Mouse (Mus musculus) heart, adult 11 months (tissue): ENCODE results near the gene Csrp2.
A peak's percentile ranks its signal among the peaks of the same experiment; 100 is the strongest.

Experiments
- DNase-seq: peaks from one replicate; pipeline ENCODE4 v3.0.0; 2022

Csrp2 gene

DNA sequence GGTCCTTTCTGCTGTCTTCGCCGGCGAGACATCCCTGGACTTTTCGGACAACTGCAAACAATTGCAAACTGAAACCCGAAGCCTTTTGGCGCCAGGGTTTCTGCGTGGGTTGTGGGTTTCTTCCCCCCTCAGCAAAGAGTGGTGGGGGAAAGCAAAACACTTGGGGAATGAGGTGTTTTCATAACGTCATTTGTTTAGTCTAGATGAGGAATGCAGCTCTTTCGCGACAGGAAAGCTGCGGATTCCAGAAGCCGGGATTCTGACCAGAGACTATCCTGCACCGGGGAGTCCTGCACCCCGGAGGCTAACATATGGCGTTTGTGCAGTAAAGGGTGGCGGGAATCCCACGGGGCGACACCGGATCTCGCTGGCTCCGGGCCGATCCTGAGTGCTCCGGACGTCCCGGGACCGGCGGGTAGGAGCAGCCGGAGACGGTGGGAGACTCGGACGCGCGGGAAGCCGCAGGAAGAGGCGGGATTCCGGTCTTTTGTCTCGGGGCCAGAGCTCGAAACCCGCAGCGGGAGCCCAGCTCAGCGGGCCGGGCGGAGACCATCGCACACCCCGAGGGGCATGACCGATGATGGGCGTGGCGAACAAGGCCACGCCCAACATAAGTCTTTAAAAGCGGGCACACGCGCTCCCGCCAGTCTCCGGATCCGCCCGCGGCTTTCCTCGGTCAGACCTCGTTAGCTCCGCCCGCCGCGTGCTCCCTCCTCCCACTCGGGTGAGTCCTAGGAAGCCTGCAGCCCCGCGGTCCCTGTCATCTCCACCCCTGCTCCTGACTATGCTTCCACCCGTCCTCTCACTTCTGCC lies at the start of gene Csrp2:
Gene Csrp2 (plus strand): TSS at position 259 of the 813 bp plus-strand sequence.
- peak; percentile 99 for DNase-seq

DNA sequence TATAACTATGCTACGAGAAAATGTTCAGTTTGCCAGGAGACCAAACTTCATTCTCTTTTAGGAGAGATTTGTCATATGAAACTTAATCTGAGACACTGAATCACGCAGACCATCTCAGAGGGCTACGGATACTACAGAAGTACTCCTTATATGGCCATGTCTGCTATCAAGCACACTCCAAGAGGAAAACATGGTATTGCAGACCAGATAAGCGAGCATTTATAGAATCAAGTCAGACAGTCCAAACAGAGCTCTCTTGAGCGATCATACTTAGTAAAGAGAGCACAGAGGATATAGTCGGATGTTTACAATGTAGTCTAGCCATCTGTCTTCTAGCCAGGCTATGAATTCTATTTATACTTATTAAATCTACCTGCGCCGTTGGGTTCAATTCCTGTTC lies 44.7 kb upstream of the Csrp2 start:
- DNase-seq = peak; percentile 34

DNA sequence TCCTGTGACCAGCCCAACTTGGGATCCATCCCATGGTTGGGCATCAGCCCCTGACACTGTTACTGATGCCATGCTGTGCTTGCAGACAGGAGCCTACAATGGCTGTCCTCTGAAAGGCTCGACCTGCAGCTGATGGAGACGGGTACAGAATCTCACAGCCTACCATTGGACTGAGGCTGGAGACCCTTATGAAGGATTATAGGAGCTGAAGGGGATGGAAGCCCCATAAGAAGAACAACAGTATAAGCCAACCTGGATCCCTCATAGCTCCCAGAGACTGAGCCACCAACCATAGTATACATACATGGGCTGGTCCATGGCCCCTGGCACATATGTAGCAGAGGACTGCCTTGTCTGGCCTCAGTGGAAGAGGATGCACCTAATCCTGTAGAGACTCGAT lies 42.6 kb upstream of the Csrp2 start:
- peak; percentile 68 for DNase-seq

DNA sequence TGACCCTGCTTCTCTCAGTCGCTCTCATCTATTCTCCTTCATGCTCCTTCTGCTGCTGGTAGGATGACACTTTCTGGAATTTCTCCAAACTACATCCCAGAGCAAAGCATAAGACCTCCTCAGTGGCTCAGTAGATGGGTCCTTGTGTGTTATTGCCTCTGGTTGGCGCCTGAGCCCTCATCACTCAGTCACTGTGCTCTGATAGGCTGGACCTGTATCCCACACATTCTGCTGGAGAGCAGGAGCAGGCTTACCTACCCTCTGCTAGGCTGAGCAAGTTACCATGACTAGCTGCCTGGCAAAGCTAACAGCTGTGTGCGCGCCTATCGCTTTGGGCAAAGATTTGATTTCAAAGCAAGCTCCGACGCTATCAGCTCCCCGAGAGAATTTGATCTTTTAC lies 41.7 kb upstream of the Csrp2 start:
- peak; percentile 64 for DNase-seq

DNA sequence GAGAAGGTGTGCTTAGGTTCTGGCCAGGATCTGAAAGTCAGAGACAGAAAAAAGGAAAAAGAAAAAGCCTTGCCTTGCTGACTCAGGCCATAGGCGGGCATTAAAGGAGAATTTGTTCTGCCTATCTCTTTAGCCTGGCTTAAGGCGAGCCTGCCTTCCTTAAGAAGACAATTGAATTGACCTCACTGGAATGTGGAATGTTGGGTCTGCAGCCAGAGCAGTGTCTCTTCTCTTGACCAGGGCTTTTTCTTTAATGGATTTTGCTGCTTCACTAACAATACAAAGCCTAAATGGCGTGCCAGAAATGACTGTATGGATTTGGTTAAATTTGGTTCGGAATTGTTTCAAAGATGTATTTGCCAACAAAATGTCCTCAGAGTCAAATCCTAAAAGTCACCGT lies 40.9 kb upstream of the Csrp2 start:
- DNase-seq = no peak

DNA sequence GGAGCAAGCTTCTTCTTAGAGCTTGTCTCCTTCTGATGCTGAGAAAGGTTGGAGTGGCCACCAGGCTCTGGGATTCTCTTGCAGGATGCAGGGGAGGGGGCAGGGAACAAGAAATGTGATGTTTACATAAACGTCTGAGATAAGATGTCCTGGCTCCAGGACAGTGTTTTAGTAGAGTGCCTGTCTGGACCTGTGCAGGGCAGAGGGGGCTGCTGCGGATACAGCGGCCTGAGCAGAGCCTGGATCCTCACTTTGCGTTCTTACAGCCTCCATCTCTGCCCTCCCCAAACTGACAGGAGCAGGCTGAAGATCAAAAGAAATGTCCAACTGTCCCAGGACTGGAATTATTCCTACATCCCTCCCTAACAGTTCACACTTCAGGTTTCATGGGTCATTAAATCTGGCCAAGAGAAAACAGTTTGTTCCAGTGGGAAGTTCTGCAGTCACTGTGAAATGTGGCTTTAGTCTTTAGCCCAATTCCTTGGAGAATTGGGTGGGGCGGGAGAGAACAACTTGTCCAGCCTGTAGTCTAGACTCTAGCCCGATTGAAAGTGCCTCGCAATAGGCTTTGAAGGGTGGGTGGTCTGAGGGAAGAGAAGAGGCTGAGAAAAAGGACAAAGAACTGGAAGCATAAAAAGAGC lies 40.0 kb upstream of the Csrp2 start:
- peak; percentile 95 for DNase-seq

DNA sequence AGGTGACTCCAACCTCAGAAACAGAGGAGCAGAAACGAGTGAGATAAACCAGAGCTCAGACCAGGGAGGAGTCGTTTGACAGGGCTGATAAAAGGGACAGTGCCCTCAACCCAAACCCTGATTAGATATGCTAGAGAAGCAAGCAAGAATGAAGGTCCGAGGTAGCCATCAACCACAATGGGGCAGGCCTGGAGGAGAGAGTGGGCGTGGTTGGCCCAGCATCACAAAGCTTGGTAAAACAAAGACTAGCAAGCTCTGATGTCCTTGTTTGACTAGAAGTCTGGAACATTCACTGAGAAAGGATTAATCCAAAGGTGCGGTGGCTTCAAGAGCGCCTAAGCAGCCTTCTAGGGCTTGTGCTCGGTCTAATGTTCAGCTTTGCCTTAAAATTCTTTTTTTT lies 38.2 kb upstream of the Csrp2 start:
- peak; percentile 89 for DNase-seq

DNA sequence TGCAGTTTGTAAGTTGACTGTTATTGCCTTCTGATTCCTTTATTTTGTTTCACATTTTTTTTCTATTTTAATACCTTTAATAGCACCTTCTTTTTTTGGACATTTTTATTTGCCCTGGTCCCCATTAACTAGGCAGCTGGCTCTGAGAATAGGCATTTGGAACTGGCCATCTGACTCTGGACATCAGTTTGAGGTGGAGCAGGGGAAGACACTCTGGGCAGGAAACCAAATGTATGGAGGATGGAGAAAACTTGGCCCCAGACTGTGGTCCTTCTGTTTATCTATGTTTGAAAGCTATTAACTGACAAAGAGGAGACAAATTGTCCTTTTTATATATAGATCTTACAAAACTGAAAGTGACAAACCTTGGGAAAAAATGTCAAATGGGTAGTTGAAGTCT lies 36.9 kb upstream of the Csrp2 start:
- no peak for DNase-seq

DNA sequence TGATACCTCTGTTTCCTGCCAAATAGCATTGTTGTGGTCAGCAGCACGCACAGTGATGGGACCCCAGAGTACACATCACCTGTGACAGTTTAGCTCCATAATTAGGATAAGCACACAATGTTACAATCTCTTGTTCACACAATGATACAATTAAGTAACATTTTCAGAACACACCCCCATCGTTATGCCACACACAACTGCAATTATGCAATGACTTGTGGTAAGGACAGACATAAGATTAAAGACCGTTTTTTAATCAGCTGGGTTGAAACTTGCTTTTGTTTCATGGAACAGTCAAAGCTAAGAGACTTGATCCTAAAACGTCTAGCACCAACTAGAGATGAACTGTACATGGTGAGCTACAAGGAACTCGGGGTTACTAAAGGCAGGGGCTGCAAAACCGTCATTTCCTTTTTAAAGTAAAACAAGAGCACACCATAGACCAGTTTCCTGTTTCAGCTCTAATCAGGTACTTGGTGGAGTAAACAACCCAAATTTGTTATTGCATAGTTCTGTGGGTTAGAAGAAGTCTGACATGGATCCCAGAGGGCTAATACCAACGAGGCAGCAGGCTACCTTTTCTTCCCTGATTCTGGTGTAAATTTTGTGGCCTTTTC lies 28.8 kb upstream of the Csrp2 start:
- DNase-seq = no peak

DNA sequence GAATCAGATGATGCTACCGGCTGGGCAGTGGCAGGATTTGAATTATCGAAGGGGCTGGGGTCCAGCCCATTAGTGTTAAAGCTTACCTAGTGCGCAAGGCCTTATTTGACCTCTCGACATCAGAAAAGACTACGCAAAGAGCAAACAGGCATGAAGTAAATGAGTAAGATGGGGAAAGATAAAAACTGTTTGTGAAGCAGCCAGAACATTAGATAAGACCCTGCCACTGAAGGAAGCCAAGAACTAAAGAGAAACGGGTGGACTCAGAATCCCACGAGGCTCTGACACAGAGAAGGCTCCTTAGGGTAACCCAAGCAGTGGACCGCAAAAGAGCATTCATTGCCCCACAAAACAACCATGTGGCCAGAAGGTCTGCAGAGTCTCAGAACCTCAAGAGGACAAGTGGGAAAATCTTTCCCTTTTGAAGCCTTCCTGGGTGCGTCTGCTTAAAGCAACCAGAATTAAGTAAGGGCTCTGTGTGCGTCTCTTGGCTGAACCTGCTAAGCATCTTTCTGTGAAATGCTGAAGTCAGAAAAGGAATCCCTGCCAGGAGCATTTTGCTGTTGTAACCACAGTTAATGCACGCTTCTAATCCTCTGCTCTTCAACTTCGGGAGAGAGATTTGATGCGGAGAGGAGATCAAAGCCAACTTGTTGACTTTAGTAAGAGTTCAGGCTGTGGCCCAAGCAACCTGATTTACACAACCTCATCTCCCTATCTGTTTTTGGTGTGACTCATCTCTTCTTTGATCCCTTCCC lies 19.7 kb upstream of the Csrp2 start:
- DNase-seq = peak; percentile 91

DNA sequence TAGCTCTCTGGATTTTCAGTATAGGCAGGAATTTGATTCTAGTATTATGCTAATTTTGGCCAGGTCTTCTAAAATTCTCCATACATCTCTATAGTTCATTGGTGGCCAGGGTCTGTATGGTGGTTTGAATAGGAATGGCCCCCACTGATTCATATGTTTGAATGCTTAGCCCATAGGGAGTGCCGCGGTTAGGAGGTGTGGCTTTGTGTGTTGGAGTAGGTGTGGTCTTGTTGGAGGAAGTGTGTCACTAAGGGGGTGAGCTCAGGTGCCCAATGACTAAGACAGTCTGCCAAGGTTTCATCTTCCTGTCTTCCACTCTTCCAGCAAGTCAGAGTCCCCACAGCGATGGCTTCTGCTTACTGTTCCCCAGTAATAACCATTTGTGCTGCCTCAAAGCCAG lies 15.7 kb upstream of the Csrp2 start:
- DNase-seq = peak; percentile 55

DNA sequence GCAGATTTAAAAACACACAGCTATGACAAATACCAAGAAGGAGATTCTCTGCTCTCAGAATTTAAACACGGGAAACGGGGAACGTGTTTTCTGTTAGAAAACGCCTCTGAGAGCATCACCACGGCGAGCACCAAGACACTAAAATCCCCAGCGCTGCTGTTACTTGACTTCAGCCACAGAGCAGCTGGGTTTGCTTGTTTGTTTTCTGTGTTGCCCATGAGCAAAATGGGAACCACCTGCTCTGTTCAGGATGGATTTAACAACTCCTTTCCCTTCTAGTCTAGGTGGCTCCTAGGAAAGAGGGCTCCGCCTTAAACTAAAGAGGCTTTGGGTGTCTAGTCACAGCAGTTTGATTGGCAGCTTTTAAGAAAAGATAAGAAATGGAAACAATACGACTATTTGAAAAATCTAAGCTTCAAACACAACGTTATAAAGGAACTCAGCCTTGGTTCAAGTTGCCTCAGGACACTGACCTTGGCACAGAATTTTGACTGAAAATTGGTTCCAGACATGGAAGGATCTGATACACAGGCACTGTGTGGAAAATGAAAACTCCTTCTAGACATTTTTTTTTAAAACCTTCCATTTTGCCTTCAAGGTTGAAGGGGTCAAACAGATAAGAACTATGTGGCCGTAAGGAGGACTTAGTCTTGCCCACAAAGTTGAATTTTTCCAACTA lies 2.8 kb upstream of the Csrp2 start:
- DNase-seq = no peak

DNA sequence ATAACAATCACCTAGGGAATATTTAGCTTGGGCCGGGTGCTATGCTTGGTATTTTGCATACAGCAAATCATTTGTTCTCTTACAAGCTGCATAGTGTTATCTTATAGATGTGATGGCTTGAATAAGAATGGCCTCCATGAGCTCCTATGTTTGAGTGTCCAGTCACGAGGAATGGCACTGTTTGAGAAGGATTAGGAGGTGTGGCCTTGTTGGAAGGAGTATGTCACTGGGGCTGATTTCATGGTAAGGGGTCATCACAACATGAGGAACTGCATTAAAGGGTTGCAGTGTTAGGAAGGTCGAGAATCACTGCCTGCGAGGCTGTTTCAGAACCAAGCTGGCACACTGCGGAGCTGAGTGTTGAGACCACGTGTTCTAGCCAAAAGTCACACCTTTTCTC lies 2.1 kb upstream of the Csrp2 start:
- DNase-seq = peak; percentile 65

DNA sequence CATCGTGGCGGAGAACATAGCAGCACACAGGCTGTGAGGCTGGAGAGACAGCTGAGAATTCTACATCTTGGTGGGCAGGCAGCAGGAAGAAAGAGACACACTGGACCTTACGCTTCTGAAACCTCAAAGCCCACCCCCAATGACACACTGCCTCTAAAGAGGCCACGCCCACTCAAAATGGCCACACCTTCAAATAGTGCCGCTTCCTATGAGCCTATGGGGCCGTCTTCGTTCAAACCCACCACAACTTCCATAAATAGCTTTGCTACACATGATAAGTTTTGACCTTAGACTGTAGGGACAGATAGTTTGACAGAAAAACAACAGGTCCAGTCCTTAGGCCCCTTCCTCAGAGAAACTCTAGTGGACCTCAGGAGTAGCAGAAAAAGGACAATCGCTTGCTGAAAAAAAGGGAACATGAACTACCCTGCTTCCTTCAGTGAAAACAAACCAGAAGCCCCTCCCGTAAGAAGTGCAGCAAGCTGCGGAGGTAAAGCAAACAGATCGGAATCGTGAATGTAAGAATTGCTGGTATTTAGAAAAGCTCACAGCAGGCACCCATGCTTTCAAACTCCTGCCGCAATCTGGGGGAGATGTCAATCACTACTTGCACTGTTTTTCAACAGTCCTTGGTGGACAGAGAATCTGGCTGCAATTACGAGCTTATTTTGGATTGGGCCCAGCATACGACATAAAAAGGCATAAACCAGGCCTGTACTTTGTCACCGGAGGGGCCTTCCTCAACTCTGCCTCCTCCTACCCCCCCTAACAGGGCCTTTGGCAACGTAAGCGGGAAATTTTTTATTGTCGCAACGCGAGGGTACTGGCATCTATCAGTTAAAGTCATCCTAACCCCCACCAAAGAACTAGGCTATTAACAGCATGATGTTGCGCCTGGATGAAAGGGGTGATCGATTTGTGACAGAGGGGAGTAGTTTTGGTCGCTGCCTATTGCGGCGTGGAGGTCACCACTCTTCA lies 886 bp upstream of the Csrp2 start:
- peak; percentile 94 for DNase-seq

DNA sequence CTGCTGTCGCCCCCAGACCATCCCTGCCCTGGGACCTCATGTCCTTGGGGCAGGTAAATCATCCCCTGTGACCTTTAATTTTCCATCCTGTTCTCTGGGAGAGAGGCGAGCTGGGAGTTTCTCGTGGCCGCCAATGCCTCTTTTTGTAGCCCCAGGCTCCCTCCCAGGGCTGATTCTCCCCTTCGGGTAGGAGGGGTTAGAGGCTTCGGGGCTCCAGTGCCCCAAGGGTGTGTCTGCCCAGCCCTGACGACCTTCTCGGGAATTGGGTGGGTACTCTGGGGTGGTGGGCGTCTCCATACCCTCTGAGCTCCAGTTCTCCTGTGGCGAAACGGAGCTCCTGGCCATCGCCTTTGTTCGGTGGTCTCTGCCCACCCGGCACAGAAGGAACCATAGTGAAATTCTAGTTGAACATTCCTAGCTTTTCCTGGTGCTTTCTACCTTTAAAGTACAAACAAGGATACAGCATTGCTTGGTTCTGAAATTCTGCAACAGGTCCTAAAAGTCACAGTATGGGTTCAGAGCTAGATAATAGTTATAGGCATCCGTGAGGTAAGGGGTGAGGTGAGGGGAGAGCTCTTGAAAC lies 870 bp downstream of the Csrp2 start:
- no peak for DNase-seq

DNA sequence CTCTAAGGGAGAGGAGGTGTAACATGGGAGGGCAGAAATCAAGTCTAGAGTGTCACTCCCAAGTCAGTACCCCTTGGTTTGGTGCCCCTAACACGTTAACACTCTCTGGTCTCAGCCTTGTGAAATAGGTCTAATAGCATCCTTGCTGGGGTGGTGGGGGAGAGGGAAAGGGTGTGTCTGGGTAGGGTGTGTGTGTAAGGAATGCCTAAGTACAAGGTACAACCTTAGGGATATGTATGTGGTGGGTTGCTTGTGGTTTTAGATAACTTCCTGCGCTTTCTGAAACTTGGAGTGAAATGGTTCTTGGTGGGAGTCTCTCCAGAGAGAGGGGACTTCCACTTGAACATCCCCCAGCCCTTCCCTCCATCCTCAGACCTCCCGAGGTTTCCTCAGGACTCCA lies 2.3 kb downstream of the Csrp2 start:
- peak; percentile 83 for DNase-seq

DNA sequence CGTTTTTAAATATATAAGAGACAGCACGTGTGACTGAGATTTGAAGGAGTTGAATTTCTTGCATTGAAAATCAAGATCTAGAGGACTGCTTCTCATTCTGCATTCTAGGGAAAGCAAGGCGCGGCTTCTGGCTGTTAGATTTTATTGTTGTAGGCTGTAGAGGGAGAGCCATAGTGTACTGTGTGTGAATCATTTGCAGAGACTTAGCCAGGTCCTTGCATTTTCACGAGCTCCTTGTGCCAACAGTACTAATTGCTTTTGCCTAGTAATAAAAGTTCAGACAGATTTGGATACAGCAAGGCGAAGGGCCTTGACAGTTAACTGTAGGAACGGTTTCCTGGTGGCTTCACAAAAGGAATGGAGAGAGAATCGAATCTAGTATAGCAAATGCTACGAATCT lies 3.0 kb downstream of the Csrp2 start:
- no peak for DNase-seq

DNA sequence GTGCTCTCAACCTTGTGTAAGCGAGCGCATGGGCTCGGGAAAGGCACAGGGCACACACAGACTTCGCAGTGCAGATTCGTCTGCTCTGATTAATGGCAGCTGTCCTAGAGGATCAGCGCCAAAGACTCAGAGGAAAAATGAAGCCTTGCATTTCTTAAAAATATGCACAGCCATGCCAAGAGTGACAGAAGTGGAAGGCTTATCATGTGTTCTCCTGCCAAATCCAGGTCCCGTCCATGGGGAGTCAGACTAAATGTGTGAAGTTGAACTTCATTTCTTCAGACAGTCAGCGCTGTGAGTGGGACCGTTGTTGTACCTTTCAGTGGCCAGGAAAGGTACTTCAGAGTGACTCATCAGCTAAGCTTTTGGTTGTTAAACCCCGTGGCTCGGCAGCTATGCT lies 7.9 kb downstream of the Csrp2 start:
- peak; percentile 94 for DNase-seq

DNA sequence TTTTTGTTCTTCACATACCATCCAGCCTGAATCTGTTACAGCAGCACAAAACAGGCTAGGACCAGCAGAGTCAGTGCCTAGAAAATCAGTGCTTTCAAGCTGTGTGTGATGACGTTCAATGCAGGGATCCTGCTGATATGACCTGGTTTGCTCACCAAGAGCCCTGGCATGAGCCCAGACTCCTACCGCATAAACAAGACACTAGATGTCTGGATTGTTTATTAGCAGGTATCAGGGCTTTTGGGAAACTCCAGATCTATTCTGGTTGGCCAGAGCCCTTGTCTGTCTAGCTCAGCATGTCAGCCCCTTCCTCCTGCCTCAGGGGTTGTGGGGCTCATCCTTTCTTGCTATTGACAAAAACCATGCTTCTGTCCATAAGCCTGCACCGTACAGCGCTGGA lies 10.2 kb downstream of the Csrp2 start:
- no peak for DNase-seq

DNA sequence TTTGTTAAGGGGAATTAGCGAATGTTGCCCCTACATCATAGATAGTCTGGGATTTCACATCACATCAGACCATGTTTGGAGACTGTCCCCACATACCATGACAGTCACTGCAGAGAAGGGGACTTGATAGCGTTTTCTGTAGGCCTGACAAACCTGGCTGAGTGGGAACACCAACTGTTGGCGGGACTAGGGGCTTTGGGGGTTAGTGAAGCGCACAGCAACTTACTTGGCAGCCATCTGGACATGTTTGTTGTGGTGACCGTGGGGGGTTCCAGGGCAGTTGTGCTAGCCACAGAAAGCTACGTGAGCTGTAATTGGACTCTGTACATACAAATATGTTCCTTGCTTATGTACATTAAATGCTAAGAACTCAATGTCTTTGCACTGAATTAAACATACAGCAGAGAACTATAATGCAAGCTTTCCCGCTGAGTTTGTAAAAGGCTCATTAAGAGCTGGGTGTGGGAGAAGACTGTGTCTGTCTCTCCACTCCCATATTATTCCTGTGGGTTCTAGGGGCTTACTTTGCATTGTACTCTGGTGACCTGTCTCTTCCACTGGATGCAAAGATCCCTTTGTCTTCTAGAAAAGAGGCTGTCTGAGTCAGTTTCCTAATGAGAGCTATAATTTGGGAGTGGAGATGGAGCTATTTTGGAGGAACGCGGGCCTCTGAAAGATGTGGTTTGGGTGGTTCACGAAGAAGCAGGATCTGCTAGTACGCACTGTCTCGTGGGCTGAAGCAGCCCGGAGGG lies 11.7 kb downstream of the Csrp2 start:
- no peak for DNase-seq
